Mouse (Mus musculus) ovary, adult 18-20 months (tissue): ENCODE measurements at regions not wholly inside any gene's neighbourhood (a gene's known extent, or its start where the extent isn't known, plus 50 kb on each side); places are given as distances from the start of the nearest gene placed in this dataset.

Source experiments
- DNase-seq: peaks from one replicate; pipeline ENCODE4 v3.0.0; 2022; ENCODE audit warnings: low spot score, mixed read lengths

GRCm38 (mm10) chr8:8274987-8275386 is 386.1 kb downstream of the Efnb2 start:
- DNase-seq, result no peak

GRCm38 (mm10) chr8:8274211-8274641 is 386.8 kb downstream of the Efnb2 start:
- no peak for DNase-seq

GRCm38 (mm10) chr8:8258855-8259254 is 402.2 kb downstream of the Efnb2 start:
- no peak for DNase-seq

GRCm38 (mm10) chr8:8258231-8258638 is 402.8 kb downstream of the Efnb2 start:
- DNase-seq, result no peak

GRCm38 (mm10) chr8:8256327-8256726 is 404.7 kb downstream of the Efnb2 start:
- no peak for DNase-seq

GRCm38 (mm10) chr8:8254446-8254845 is 406.6 kb downstream of the Efnb2 start:
- DNase-seq, result no peak

GRCm38 (mm10) chr8:8244599-8244998 is 416.4 kb downstream of the Efnb2 start:
- no peak for DNase-seq

GRCm38 (mm10) chr8:8241755-8242501 is 419.1 kb downstream of the Efnb2 start:
- no peak for DNase-seq

GRCm38 (mm10) chr8:8241051-8241688 is 419.9 kb downstream of the Efnb2 start:
- no peak for DNase-seq

- DNase-seq, result no peak
Measured at GRCm38 (mm10) chr8:8239489-8239888, 421.6 kb downstream of the Efnb2 start.

- no peak for DNase-seq
Measured at GRCm38 (mm10) chr8:8238051-8238450, 423.0 kb downstream of the Efnb2 start.

- DNase-seq, result no peak
Measured at GRCm38 (mm10) chr8:8233616-8234015, 427.4 kb downstream of the Efnb2 start.

- DNase-seq, result no peak
Measured at GRCm38 (mm10) chr8:8233156-8233555, 427.9 kb downstream of the Efnb2 start.

GRCm38 (mm10) chr8:8231996-8232632 is 428.9 kb downstream of the Efnb2 start:
- no peak for DNase-seq

- DNase-seq, result no peak
Measured at GRCm38 (mm10) chr8:8231308-8231985, 429.6 kb downstream of the Efnb2 start.

GRCm38 (mm10) chr8:8225994-8226393 is 435.0 kb downstream of the Efnb2 start:
- DNase-seq, result no peak

- no peak for DNase-seq
Measured at GRCm38 (mm10) chr8:8225175-8225830, 435.7 kb downstream of the Efnb2 start.

- DNase-seq, result no peak
Measured at GRCm38 (mm10) chr8:8220395-8221031, 440.5 kb downstream of the Efnb2 start.

- DNase-seq, result no peak
Measured at GRCm38 (mm10) chr8:8219701-8220394, 441.2 kb downstream of the Efnb2 start.

- no peak for DNase-seq
Measured at GRCm38 (mm10) chr8:8193036-8193435, 468.0 kb downstream of the Efnb2 start.

- DNase-seq, result no peak
Measured at GRCm38 (mm10) chr8:8186046-8186445, 475.0 kb downstream of the Efnb2 start.
